Mouse (Mus musculus): ENCODE measurements around the gene Vmn1r101.
"Not testable (repeated sequence)": the region's sequence is repeated elsewhere in the genome, so short reads cannot be mapped to it uniquely, and the experiment has no call there.

The Vmn1r101 gene

DNA sequence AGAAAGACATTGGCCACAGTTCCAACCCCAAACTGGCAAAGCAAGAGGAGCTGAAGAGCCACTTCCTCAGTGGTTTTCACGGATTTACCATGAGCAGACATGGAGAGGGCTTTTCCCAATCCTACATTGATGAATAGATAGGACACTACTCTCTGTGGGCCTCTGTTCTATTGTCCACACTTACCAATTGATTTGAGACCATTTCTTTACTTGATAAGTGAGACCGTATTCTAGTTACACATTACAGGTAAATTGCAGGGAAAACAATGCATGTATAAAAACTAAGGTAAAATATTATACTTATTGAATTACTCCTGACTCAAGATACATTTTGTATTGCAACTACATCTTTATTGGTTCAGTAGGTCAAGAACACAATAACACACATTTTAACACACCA, at the start of gene Vmn1r101:
Gene Vmn1r101, minus strand, starts transcription at position 101 of the 400 bp plus-strand sequence.
- not testable (repeated sequence) for DNase-seq (ENCODE audit: low spot score)

- DNase-seq (ENCODE audit: low spot score), result not testable (repeated sequence)
Measured at GRCm38 (mm10) chr7:20474825-20475224, 32.4 kb upstream of the Vmn1r101 start, which contains the start of gene Gm10670. Gm10670 (minus strand) TSS chr7:20474925.

GRCm38 (mm10) chr7:20417642-20418041, 24.8 kb downstream of the Vmn1r101 start, which contains the start of gene Vmn1r100:
Vmn1r100 (plus strand) TSS chr7:20417942.
- DNase-seq (ENCODE audit: low spot score), result not testable (repeated sequence)

Measured in ovary, postnatal 10 days (tissue).